Mouse (Mus musculus) small intestine, adult 2 months (tissue): ENCODE data around the gene Fgfbp1. TPM values are rescaled to one million over a fixed set of nuclear protein-coding genes. Genes with fewer than 3 reads are reported as not detected.
A peak's percentile ranks its signal among the peaks of the same experiment; 100 is the strongest.

Source experiments
- H3K27ac ChIP-seq: fragments of 200-500 bp; 2 replicates; pipeline ENCODE4 v1.5.1; 2012; ENCODE audit warnings: low read depth, low read length, control low read depth, inconsistent platforms; ENCODE audit not compliant: insufficient read depth
- H3K27me3 ChIP-seq: fragments of 200-500 bp; 2 replicates; pipeline ENCODE4 v1.6.1; 2012; ENCODE audit warnings: mild to moderate bottlenecking, moderate library complexity, low read length, inconsistent platforms; ENCODE audit not compliant: control insufficient read depth, insufficient read depth
- H3K36me3 ChIP-seq: fragments of 200-500 bp; 2 replicates; pipeline ENCODE4 v1.6.1; 2012; ENCODE audit warnings: mild to moderate bottlenecking, low read length, control low read depth, inconsistent platforms; ENCODE audit not compliant: control insufficient read depth, insufficient read depth
- H3K4me1 ChIP-seq: fragments of 200-500 bp; 2 replicates; pipeline ENCODE4 v1.6.1; 2012; ENCODE audit warnings: low read length, inconsistent platforms, mixed read lengths; ENCODE audit not compliant: control insufficient read depth, insufficient read depth, insufficient read length
- H3K4me3 ChIP-seq: fragments of 200-500 bp; 2 replicates; pipeline ENCODE4 v1.5.1; 2012; ENCODE audit warnings: low read depth, mild to moderate bottlenecking, control low read depth, inconsistent platforms, low read length, moderate library complexity
- CTCF ChIP-seq: fragments of 200-500 bp; IDR thresholded peaks from 2 replicates; pipeline ENCODE4 v1.5.1; 2012; ENCODE audit warnings: low read depth, mild to moderate bottlenecking, control low read depth, inconsistent platforms, low read length, moderate library complexity, mixed read lengths; ENCODE audit not compliant: insufficient replicate concordance, insufficient read length; ENCODE audit errors: extremely low read depth
- POLR2A ChIP-seq: fragments of 200-500 bp; IDR thresholded peaks from 2 replicates; pipeline ENCODE4 v1.6.1; 2012; ENCODE audit warnings: low read depth, mild to moderate bottlenecking, control low read depth, inconsistent platforms, low read length, moderate library complexity
- WGBS: fragments of 180-500 bp; shearing (Covaris S2); methylation state at CpG from one replicate; pipeline ENCODE4 v1.1.7; 2018; 5-methylcytosine and 5-hydroxymethylcytosine counted together
- polyA plus RNA-seq: library from polyadenylated mRNA; depleted of rRNA; stranded (reverse); fragments of >200 nt; gene quantifications from 2 replicates; pipeline ENCODE4 v1.2.3, GENCODE M21; 2012

The Fgfbp1 gene
- polyA plus RNA-seq, 1 experiment = 8.9 TPM

DNA sequence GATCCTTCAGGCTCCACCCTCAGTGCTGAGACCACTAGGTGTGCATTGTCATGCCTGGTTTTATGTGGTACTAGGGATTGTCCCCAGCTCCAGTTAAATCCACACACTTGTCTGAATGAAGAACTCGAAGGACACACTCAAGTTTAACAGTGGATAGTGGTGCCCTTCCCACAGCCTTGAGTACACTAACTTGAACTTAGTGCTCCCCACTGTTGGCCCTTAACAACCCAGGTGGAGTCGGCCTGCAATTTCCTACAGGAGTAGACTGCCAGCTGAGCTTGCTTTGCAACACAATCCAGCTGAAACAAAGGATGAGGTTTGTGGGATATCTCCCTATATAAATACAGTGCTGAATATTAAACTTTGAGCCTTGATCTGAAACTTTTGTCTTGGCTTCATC lies 12.9 kb downstream of the Fgfbp1 start:
- Histone ChIP-seq H3K27me3 (no peaks in the 10 kb centered on the region), H3K36me3 (no peaks in the 10 kb centered on the region), H3K27ac (no peak overlapping the region), H3K4me3 (no peak overlapping the region), H3K4me1 (peaks cover 24% of the 10 kb centered on the region; the same call in 1 of the 2 replicates)
- 32% methylated on average over 2 of the region's 2 CpGs for WGBS
- TF ChIP-seq POLR2A = no peak
- no peak for TF ChIP-seq CTCF

DNA sequence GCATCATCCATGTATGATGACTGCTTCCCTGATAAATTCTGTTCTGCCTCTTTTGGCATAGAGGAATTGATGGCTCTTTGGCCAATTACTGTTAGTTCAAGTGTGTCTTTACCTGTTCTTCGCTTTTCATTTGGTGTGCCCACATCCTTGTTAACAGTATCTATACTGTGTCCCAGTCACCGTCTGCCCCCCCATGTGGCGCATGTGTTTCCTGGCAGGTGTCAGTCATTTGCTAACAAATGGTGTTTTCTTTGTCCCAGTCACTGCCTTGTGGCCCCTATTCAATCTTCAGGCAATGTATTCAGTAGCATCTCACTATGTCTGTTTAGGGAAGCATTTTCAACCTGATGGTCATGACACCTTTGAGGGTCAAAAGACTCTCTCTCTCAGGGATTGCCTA lies 20.5 kb downstream of the Fgfbp1 start:
- Histone ChIP-seq H3K4me3 (no peak overlapping the region), H3K27me3 (no peaks in the 10 kb centered on the region), H3K36me3 (no peaks in the 10 kb centered on the region), H3K27ac (no peak overlapping the region), H3K4me1 (no peaks in the 10 kb centered on the region)
- WGBS = 94% methylated on average over 3 of the region's 3 CpGs
- TF ChIP-seq POLR2A = no peak
- no peak for TF ChIP-seq CTCF

DNA sequence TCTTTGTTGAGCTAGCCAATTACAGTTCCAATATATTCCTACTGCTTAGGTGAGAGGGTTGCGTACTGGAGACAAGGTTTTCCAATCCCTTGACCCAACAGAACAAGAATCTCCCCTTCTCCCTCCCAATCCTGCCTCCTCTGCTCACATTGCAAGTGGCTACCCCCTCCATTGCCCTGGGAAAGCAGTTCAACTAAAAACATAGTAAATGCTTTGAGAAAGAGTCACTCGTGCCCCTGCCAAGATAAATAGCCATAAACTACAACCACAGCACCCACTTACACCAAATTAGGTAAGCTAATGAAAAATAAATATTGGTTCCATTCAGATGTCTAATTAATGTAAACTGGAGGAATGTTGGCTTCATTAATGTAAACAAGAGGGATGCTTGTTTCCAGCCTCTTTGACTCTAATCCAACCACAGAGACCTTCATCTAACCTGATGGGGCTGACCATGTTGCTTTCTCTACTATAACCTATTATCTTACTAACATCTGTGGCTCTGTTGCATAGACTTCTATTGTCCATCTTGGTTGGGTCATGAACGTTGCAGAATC lies 21.6 kb downstream of the Fgfbp1 start:
- TF ChIP-seq POLR2A (no peak), CTCF (no peak)
- 74% methylated on average over 3 of the region's 3 CpGs for WGBS
- Histone ChIP-seq H3K4me3 (no peak overlapping the region), H3K27me3 (no peaks in the 10 kb centered on the region), H3K4me1 (no peaks in the 10 kb centered on the region), H3K36me3 (no peaks in the 10 kb centered on the region), H3K27ac (no peak overlapping the region)

DNA sequence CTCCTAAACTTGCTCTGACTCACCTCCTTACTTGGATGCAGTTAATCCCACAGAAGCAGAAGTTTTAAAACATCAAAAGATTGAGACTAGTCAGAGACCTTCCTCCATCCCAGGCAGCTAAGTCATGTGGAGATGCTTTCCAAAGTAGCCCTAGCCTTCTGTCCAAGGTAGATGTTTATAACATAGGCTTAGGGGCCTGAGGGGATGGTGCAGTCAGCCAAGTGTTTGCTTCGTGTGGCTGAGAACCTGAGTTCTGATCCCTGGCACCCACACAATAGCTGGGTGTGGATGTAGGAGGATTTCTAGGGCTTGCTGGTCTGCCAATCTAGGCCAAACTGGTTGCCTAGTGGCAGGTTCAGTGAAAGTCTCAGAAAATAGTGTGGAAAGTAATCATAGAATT lies 28.3 kb downstream of the Fgfbp1 start:
- Histone ChIP-seq H3K4me1 (peaks cover 6% of the 10 kb centered on the region; the same call in 1 of the 2 replicates), H3K4me3 (no peak overlapping the region), H3K36me3 (no peaks in the 10 kb centered on the region), H3K27me3 (no peaks in the 10 kb centered on the region), H3K27ac (no peak overlapping the region)
- 55% methylated on average over 1 of the region's 1 CpGs for WGBS
- TF ChIP-seq POLR2A (no peak), CTCF (no peak)

DNA sequence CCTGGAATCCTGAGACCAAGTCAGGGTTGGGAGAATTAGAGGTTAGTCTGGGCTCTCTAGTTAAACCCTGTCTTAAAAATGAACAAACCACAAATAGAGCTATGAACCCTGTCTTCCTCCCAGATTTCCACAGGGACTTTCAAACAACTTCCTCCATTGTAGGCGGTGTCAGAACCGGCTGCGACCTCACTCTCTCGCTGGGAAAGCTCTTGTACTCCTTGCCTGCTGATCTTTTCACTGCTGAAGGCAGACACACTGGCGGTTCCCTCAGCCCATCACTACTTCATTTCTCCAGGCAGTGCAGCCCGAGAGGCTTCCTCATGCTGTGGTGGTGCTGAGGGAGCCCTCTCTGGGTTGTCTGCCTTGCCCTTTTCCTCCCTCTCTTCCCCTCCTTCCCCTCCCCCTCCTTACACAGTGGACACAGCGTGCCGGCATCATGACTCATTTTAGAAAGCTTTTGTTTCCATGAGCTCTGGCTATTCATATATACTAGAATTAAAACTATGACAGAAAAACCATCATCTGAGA lies 32.8 kb downstream of the Fgfbp1 start:
- under 1% methylated on average over 8 of the region's 8 CpGs for WGBS
- peak overlapping the region; percentile 53 for H3K4me3 ChIP-seq

DNA sequence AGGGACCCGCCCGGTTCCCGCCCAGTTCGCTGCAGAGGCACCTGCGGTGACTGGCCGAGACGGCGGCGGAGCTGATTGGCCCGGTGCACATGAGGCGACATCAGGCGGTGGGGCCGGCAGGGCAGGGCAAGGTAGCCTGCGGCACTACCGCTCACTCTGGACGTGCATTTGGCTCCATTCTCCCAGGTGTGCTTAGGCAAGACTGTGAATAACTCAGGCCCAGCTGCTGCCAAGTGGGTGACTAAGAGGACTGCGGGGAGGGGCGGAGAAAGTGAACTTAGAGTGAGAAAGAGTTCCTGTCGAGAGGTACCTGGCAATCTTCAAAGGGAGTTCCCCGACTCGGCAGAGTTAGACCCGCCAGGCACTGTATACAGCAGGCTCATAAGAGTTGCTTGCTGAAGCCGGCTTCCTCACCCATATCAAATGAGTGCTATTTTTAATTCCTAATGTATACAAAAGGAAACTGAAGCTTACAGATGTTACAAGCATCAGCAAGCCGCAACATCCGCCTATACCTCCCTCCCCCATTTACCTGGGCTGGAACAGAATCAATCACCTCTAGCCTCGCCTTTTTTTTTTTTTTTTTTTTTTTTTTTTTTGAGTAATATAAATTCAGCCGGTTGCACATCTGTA lies 33.4 kb downstream of the Fgfbp1 start:
- Histone ChIP-seq H3K27me3 (no peaks in the 10 kb centered on the region), H3K36me3 (no peaks in the 10 kb centered on the region), H3K4me3 (peak overlapping the region; percentile 48), H3K4me1 (peaks cover 26% of the 10 kb centered on the region; the same call in 1 of the 2 replicates), H3K27ac (peak overlapping the region; percentile 98)
- WGBS = 3% methylated on average over 27 of the region's 27 CpGs
- TF ChIP-seq CTCF = no peak; the same call in 1 of the 2 replicates
- TF ChIP-seq POLR2A = peak; percentile 81

More for the DNA sequence above, 32.8 kb downstream of the Fgfbp1 start:
- no peak for TF ChIP-seq POLR2A
- TF ChIP-seq CTCF = no peak
- Histone ChIP-seq H3K27ac (peak overlapping the region; percentile 98), H3K27me3 (no peaks in the 10 kb centered on the region), H3K36me3 (no peaks in the 10 kb centered on the region), H3K4me1 (peaks cover 26% of the 10 kb centered on the region; the same call in 1 of the 2 replicates)

DNA sequence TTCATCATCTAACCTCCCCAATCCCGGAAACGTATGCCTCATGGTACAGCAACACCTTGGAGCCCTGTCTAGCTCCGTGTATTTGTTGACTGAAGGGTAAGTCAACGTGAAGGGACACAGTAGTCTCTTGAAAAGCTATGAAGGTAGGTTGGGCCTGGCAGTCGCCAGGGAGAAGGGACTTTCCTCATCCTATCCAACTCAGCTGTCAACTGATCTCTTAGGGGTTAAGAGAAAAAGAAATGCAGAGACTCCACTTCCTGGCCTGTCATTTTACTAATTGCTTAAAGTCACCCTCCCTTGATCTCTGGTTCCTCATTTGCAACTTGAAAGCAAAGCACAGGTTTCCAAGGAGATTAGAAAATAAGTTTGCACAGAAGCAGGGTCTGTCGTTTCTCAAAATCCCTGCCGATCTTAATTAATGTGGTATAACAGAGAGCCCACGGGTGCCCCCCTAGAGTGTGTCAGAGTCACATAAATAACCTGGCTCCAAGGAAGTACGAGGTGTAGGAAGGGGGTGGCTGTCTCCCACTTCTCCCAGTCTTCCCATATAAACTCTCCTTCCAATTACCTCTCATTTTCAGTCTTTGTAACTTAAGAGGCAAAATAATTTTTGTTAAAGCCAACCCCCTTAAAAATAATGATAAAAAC lies 34.1 kb downstream of the Fgfbp1 start:
- H3K4me1 ChIP-seq = peaks cover 26% of the 10 kb centered on the region; the same call in 1 of the 2 replicates
- WGBS = 18% methylated on average over 9 of the region's 9 CpGs
- H3K36me3 ChIP-seq = no peaks in the 10 kb centered on the region
- no peak overlapping the region for H3K4me3 ChIP-seq
- H3K27me3 ChIP-seq = no peaks in the 10 kb centered on the region
- TF ChIP-seq POLR2A (no peak), CTCF (no peak)
- peak overlapping the region; percentile 98 for H3K27ac ChIP-seq
